Mouse (Mus musculus) embryonic facial prominence, embryonic 11.5 days (tissue): ENCODE measurements around the gene Cox8b. TPM values are rescaled to one million over a fixed set of nuclear protein-coding genes. Genes with fewer than 3 reads are reported as not detected.

Source experiments
- ATAC-seq: fragments of 200-750 bp; cut with Nextera tagmentation; replicated peaks from 2 replicates; pipeline ENCODE4 v1.8.0; 2017; ENCODE audit warnings: low read depth; ENCODE audit not compliant: insufficient number of reproducible peaks, low FRiP score, low TSS enrichment
- DNase-seq: peaks from one replicate; pipeline ENCODE4 v3.0.0-alpha.2; 2015; ENCODE audit warnings: low spot score
- H3K27ac ChIP-seq: fragments of 300-500 bp; sonication (generic); replicated peaks from 2 replicates; pipeline ENCODE4 v1.5.1; 2014; ENCODE audit warnings: mild to moderate bottlenecking, low read depth, low read length, control low read depth
- H3K27me3 ChIP-seq: fragments of 300-500 bp; sonication (generic); 2 replicates; pipeline ENCODE4 v1.6.1; 2014; ENCODE audit warnings: mild to moderate bottlenecking, low read length, moderate library complexity, mixed read lengths; ENCODE audit not compliant: control insufficient read depth, insufficient read depth
- H3K36me3 ChIP-seq: fragments of 300-500 bp; sonication (generic); replicated peaks from 2 replicates; pipeline ENCODE4 v1.6.1; 2014; ENCODE audit warnings: low read depth, mild to moderate bottlenecking, low read length, moderate library complexity, mixed read lengths; ENCODE audit not compliant: control insufficient read depth, insufficient read depth
- H3K4me1 ChIP-seq: fragments of 300-500 bp; sonication (generic); 2 replicates; pipeline ENCODE4 v1.6.1; 2014; ENCODE audit warnings: low read length, mixed read lengths; ENCODE audit not compliant: control insufficient read depth, insufficient read depth
- H3K4me2 ChIP-seq: fragments of 300-500 bp; sonication (generic); 2 replicates; pipeline ENCODE4 v1.6.1; 2014; ENCODE audit warnings: low read depth, mild to moderate bottlenecking, control low read depth, low read length, moderate library complexity
- H3K4me3 ChIP-seq: fragments of 300-500 bp; sonication (generic); 2 replicates; pipeline ENCODE4 v1.5.1; 2014; ENCODE audit warnings: low read depth, low read length, control low read depth
- H3K9ac ChIP-seq: fragments of 300-500 bp; sonication (generic); replicated peaks from 2 replicates; pipeline ENCODE4 v1.6.1; 2014; ENCODE audit warnings: mild to moderate bottlenecking, control low read depth, low read length
- H3K9me3 ChIP-seq: fragments of 300-500 bp; sonication (generic); replicated peaks from 2 replicates; pipeline ENCODE4 v1.6.1; 2016; ENCODE audit warnings: mild to moderate bottlenecking, low read length, inconsistent platforms, mixed read lengths; ENCODE audit not compliant: control insufficient read depth
- WGBS: fragments of 180-500 bp; shearing (Covaris S2); extraction: QIAGEN DNeasy Blood & Tissue Kit; methylation state at CpG from one replicate; pipeline ENCODE4 v1.1.7; 2014; 5-methylcytosine and 5-hydroxymethylcytosine counted together
- polyA plus RNA-seq: library from polyadenylated mRNA; unstranded; fragments of >200 nt; fragmentation: Nextera tagmentation; extraction: Ambion mirVana; gene quantifications from 2 replicates; pipeline ENCODE4 v1.2.1, GENCODE M21; 2014

Cox8b gene
- polyA plus RNA-seq, 1 experiment from 2014 or later: not detected

- Histone ChIP-seq H3K9me3 (no peaks in the 10 kb centered on the region), H3K9ac (no peak overlapping the region), H3K27ac (no peak overlapping the region), H3K27me3 (no peaks in the 10 kb centered on the region), H3K4me3 (no peak overlapping the region), H3K36me3 (no peaks in the 10 kb centered on the region; the same call in 1 of the 2 replicates), H3K4me2 (no peak overlapping the region), H3K4me1 (no peaks in the 10 kb centered on the region; the same call in 1 of the 2 replicates)
- 87% methylated on average over 10 of the region's 10 CpGs for WGBS
- ATAC-seq (no peak), DNase-seq (no peak)
Measured at GRCm38 (mm10) chr7:140942811-140943210, 42.6 kb upstream of the Cox8b start.

DNA sequence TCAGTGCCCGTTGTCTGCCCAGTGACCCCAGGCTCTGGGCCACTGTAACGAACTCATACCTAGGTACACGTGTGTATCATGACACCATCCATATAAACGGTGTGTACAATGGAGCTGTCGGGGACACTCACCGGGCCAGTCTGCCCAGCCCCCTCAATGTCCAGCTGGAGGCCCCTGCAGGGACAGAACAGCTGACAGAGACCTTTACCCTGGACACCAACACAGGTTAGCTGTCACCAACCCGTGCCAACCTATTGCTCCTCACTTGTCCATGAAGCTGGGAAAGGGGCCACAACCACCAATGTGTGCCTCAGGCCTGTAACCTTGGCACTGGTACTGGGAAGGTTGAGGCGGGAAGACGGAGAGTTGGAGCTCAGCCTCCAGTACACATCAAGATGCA is 42.1 kb upstream of the Cox8b start:
- WGBS: 67% methylated on average over 9 of the region's 9 CpGs
- no peaks in the 10 kb centered on the region; the same call in 1 of the 2 replicates for H3K36me3 ChIP-seq
- no peaks in the 10 kb centered on the region for H3K9me3 ChIP-seq
- ATAC-seq (no peak), DNase-seq (no peak)
- H3K4me3 ChIP-seq: peak overlapping the region; percentile 49
- peak overlapping the region; percentile 64 for H3K4me2 ChIP-seq
- no peaks in the 10 kb centered on the region; the same call in 1 of the 2 replicates for H3K4me1 ChIP-seq
- no peak overlapping the region for H3K27ac ChIP-seq
- peak overlapping the region; percentile 74 for H3K9ac ChIP-seq
- H3K27me3 ChIP-seq: no peaks in the 10 kb centered on the region

DNA sequence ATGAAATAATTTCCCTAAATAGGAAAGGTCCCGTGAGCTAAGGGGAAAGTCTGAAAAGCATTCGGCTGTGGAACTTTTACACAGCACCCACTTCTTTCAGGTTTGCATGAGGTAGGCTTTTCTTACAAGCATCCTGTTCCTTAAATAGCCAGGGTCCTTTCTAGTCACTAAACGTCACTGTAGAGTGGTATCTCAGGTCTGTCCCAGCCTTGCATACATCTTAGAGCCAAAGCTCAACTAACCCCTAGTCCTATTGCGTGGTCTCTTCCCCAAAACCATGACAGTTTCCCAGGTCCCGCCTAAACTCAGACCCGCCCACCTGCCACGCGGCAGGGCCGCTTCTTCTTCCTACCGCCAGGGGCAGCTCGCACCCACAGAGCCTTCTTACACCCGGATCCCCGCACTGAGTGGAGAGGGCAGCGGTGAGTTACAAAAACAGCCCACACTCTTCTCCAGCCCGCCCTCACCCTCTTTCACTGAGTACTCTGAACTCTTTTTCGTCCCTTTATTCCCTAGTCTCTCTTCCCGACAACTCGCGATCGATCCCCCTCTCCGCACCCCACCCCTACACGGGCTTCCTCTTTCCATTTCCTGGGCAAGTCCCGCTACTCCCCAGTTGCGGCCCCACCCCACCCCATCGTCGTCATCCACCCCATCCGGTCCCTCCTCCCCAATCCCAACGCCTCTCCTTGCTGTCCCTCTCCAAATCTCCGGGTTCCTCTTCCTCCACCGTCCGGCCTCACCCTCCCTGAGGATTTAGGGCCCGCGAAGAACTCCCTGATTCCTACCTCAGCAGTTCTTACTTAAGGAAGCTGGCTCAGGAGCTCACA is 41.2 kb upstream of the Cox8b start, which contains the start of gene Pgghg:
Pgghg (plus strand) TSS at position 170 of the 830 bp plus-strand sequence.
- DNase-seq: peak; percentile 88
- H3K4me1 ChIP-seq: no peaks in the 10 kb centered on the region; the same call in 1 of the 2 replicates
- peak; percentile 74 for ATAC-seq
- 3% methylated on average over 33 of the region's 33 CpGs for WGBS
- H3K9me3 ChIP-seq: no peaks in the 10 kb centered on the region
- 0 out of 2 replicates have a peak within 1 kb of the TSS, but pooled peaks have one; percentile 22 for H3K27ac ChIP-seq
- no peaks in the 10 kb centered on the region; the same call in 1 of the 2 replicates for H3K36me3 ChIP-seq
- H3K9ac ChIP-seq: peak within 1 kb of the TSS; percentile 74
- peak within 1 kb of the TSS; percentile 49 for H3K4me3 ChIP-seq
- H3K4me2 ChIP-seq: peak within 1 kb of the TSS; percentile 64
- H3K27me3 ChIP-seq: no peaks in the 10 kb centered on the region

DNA sequence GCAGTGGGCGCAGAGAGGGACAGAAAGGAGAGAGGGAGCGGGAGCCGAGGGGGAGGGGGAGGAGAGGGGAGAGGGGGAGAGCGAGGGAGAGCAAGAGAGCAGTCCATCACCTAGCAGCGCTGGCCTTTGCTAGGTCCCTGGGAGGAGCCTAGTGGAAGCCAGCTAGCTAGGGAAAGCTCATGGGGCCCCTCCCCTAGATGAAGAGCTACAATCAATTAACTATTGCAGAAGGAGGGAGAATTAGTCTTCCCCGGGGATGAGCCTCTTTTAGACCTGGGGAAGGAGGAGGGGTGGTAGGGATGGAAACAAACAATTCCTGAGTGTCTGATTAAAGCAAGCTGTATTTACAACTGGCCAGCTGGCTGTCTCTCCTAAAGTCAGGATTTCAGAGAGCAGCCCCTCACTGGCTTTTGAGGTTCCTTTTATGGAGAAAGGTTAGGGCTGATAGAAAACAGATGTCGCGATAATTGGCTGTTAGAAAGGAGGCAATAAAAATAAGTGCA is 39.5 kb upstream of the Cox8b start:
- no peaks in the 10 kb centered on the region for H3K9me3 ChIP-seq
- peak overlapping the region; percentile 38; the same call in 1 of the 2 replicates for H3K27ac ChIP-seq
- H3K27me3 ChIP-seq: no peaks in the 10 kb centered on the region
- H3K4me1 ChIP-seq: no peaks in the 10 kb centered on the region; the same call in 1 of the 2 replicates
- ATAC-seq (peak; percentile 50), DNase-seq (peak; percentile 85)
- H3K9ac ChIP-seq: no peak overlapping the region
- no peaks in the 10 kb centered on the region; the same call in 1 of the 2 replicates for H3K36me3 ChIP-seq
- 3% methylated on average over 8 of the region's 8 CpGs for WGBS
- H3K4me2 ChIP-seq: 0 out of 2 replicates have a peak overlapping the region, but pooled peaks have one; percentile 17
- no peak overlapping the region for H3K4me3 ChIP-seq

- no peak overlapping the region for H3K9ac ChIP-seq
- 17% methylated on average over 2 of the region's 2 CpGs for WGBS
- H3K27me3 ChIP-seq: no peaks in the 10 kb centered on the region
- H3K4me1 ChIP-seq: no peaks in the 10 kb centered on the region; the same call in 1 of the 2 replicates
- H3K4me2 ChIP-seq: no peak overlapping the region
- no peak overlapping the region for H3K4me3 ChIP-seq
- DNase-seq (no peak), ATAC-seq (no peak)
- no peak overlapping the region for H3K27ac ChIP-seq
- H3K9me3 ChIP-seq: no peaks in the 10 kb centered on the region
- H3K36me3 ChIP-seq: no peaks in the 10 kb centered on the region
Measured at GRCm38 (mm10) chr7:140938896-140939295, 38.6 kb upstream of the Cox8b start.

DNA sequence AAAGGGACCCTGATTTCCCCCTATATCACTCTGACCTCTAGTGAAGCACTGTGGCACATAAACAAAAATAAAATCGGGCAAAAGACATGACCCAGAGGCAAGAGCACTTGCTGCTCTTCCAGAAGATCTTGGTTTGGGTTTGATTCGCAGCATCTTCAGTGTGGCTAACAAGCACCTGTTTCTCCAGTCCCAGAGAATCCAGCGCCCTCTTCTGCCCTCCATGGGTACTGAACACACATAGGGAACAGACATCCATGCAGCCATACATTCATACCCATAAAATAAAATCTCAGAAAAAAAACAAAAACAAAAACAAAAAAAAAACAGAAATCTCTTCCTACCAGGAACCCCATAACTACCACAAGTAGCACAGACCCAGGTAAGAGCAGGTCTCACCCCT is 38.2 kb upstream of the Cox8b start:
- H3K9ac ChIP-seq: no peak overlapping the region
- no peak overlapping the region for H3K4me3 ChIP-seq
- H3K4me1 ChIP-seq: no peaks in the 10 kb centered on the region; the same call in 1 of the 2 replicates
- DNase-seq: no peak
- H3K27me3 ChIP-seq: no peaks in the 10 kb centered on the region
- ATAC-seq: no peak
- H3K4me2 ChIP-seq: no peak overlapping the region
- H3K36me3 ChIP-seq: no peaks in the 10 kb centered on the region
- WGBS: 41% methylated on average over 3 of the region's 3 CpGs
- no peak overlapping the region for H3K27ac ChIP-seq
- no peaks in the 10 kb centered on the region for H3K9me3 ChIP-seq

DNA sequence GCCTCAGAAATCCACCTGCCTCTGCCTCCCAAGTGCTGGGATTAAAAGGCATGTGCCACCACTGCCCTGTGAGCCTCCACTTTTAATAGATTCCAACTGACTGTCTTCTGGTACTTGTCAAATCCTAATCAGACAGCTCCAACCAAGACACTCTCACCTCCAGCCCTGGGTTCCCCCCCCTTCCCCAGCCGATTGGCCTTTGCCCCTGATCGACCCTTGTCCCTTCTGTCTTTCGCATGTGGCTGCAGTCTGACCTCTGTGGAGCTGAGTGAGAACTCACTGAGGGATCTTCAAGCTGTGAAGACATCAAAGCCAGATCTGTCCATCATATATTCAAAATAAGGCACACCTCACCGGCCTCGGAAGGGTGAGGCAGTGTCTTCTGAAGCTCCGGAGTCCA is 26.9 kb upstream of the Cox8b start:
- DNase-seq: no peak

More for the DNA sequence above, 26.9 kb upstream of the Cox8b start:
- Histone ChIP-seq H3K36me3 (no peaks in the 10 kb centered on the region), H3K4me3 (no peak overlapping the region), H3K4me1 (peaks cover 7% of the 10 kb centered on the region), H3K27me3 (peaks cover 19% of the 10 kb centered on the region), H3K9me3 (no peaks in the 10 kb centered on the region), H3K9ac (no peak overlapping the region), H3K27ac (no peak overlapping the region), H3K4me2 (no peak overlapping the region)
- no peak for ATAC-seq
- WGBS: 83% methylated on average over 6 of the region's 6 CpGs
